Mouse (Mus musculus): Measurements from ENCODE around the gene Zfp52. TPM values are rescaled to one million over a fixed set of nuclear protein-coding genes. Genes with fewer than 3 reads are reported as not detected.
A peak's percentile ranks its signal among the peaks of the same experiment; 100 is the strongest.

Zfp52 gene
- polyA plus RNA-seq, 1 experiment from 2014 or later = 4.8 TPM

DNA sequence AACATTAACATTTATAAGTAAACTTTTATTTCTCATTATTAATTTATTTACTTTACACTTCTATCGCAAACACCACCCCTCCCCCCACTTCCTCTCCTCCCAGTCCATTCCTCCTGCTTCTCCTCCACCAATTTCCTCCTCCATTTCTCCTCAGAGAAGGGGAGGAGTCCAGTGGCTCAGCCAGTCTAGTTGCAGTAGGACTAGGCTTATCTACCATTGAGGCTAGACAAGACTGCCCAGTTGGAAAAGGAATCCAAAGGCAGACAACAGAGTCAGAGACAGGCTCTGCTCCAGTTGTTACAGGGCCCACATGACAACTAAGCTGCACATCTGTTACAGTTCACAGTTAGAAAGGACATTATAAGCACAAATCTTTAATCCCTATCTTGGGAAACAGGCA lies 32.4 kb downstream of the Zfp52 start:
- peak overlapping the region; percentile 72 for H3K4me2 ChIP-seq (replicated peaks)
- H3K27ac ChIP-seq = no peak overlapping the region
- no peaks in the 10 kb centered on the region for H3K9me3 ChIP-seq
- H3K4me1 ChIP-seq = no peaks in the 10 kb centered on the region
- H3K4me3 ChIP-seq = 0 out of 2 replicates have a peak overlapping the region, but pooled peaks have one; percentile 14
- H3K27me3 ChIP-seq = no peaks in the 10 kb centered on the region
- H3K9ac ChIP-seq = no peak overlapping the region
- WGBS = 38% methylated on average over 1 of the region's 1 CpGs
- no peak; the same call in 1 of the 2 replicates for ATAC-seq (ENCODE audit: insufficient number of reproducible peaks, insufficient read depth, low FRiP score, low TSS enrichment)
- 0 out of 2 replicates have a peak, but pooled peaks cover 3% of the 10 kb centered on the region for H3K36me3 ChIP-seq

- no peaks in the 10 kb centered on the region for H3K4me1 ChIP-seq
- ATAC-seq (ENCODE audit: insufficient number of reproducible peaks, insufficient read depth, low FRiP score, low TSS enrichment) = no peak
- no peaks in the 10 kb centered on the region for H3K27me3 ChIP-seq
- no peak overlapping the region for H3K4me3 ChIP-seq
- H3K9ac ChIP-seq = no peak overlapping the region
- H3K36me3 ChIP-seq = peaks cover 21% of the 10 kb centered on the region
- no peak overlapping the region for H3K27ac ChIP-seq
- no peak overlapping the region for H3K4me2 ChIP-seq (replicated peaks)
- H3K9me3 ChIP-seq = no peaks in the 10 kb centered on the region
- 83% methylated on average over 1 of the region's 1 CpGs for WGBS
These were observed 43.7 kb downstream of the Zfp52 start for GRCm38 (mm10) chr17:21579080-21579479.

GRCm38 (mm10) chr17:21579493-21580175 lies 44.3 kb downstream of the Zfp52 start:
- no peak overlapping the region for H3K4me2 ChIP-seq (replicated peaks)
- WGBS = 24% methylated on average over 5 of the region's 5 CpGs
- no peak overlapping the region for H3K4me3 ChIP-seq
- H3K36me3 ChIP-seq = peaks cover 22% of the 10 kb centered on the region
- peak; percentile 47; the same call in 1 of the 2 replicates for ATAC-seq (ENCODE audit: insufficient number of reproducible peaks, insufficient read depth, low FRiP score, low TSS enrichment)
- no peaks in the 10 kb centered on the region for H3K4me1 ChIP-seq
- no peaks in the 10 kb centered on the region for H3K9me3 ChIP-seq
- no peak overlapping the region for H3K27ac ChIP-seq
- H3K9ac ChIP-seq = no peak overlapping the region
- no peaks in the 10 kb centered on the region for H3K27me3 ChIP-seq

DNA sequence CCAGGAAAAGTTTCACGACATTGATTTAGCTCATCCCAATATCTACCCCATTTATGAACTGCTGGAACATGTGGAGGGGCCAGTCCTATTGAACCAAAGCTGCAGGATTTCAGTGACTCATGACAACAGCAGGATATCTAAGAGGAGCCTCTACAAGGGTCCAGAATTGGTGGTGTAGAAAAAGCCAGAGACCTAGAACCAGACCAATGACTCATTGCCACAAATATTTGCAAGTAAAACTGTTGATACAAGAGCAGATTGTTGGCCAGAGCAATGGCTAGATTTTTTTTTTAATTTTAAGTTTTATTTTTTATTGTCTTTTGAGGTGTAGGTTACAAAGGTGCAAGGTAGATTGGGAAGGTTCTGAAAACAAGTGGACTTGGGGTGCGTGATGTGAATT lies 50.2 kb downstream of the Zfp52 start:
- no peaks in the 10 kb centered on the region for H3K27me3 ChIP-seq
- no peak overlapping the region for H3K9ac ChIP-seq
- no peak overlapping the region for H3K27ac ChIP-seq
- H3K4me2 ChIP-seq (replicated peaks) = no peak overlapping the region
- no peaks in the 10 kb centered on the region for H3K9me3 ChIP-seq
- 91% methylated on average over 2 of the region's 2 CpGs for WGBS
- H3K36me3 ChIP-seq = peaks cover 41% of the 10 kb centered on the region
- no peak overlapping the region for H3K4me3 ChIP-seq
- no peaks in the 10 kb centered on the region for H3K4me1 ChIP-seq
- ATAC-seq (ENCODE audit: insufficient number of reproducible peaks, insufficient read depth, low FRiP score, low TSS enrichment) = no peak

Other genes with a start within 250 kb of the Zfp52 start
- gene Vmn1r237, start 223.7 kb upstream of the Zfp52 start, polyA plus RNA-seq (2016; fragmentation: Nextera tagmentation; extraction: Ambion mirVana) = not detected in 2 replicates
- gene Zfp677, start 151.8 kb upstream of the Zfp52 start, polyA plus RNA-seq (2016; fragmentation: Nextera tagmentation; extraction: Ambion mirVana) = 3.3 TPM in 2 replicates
- 2.8 and 3.3 TPM in 2 replicates for gene Zfp54, start 112.3 kb upstream of the Zfp52 start, polyA plus RNA-seq (2016; fragmentation: Nextera tagmentation; extraction: Ambion mirVana)
- 15.3 and 16.0 TPM in 2 replicates for gene Zfp51, start 85.2 kb upstream of the Zfp52 start, polyA plus RNA-seq (2016; fragmentation: Nextera tagmentation; extraction: Ambion mirVana)
- gene Zfp53, start 46.5 kb upstream of the Zfp52 start, polyA plus RNA-seq (2016; fragmentation: Nextera tagmentation; extraction: Ambion mirVana) = 10.0 and 11.5 TPM in 2 replicates
- gene Zfp948, start 31.5 kb downstream of the Zfp52 start, polyA plus RNA-seq (2016; fragmentation: Nextera tagmentation; extraction: Ambion mirVana) = 13.8 and 14.7 TPM in 2 replicates
- gene Zfp983, start 115.1 kb downstream of the Zfp52 start, polyA plus RNA-seq (2016; fragmentation: Nextera tagmentation; extraction: Ambion mirVana) = 5.5 and 6.7 TPM in 2 replicates
- gene Gm10226, start 156.3 kb downstream of the Zfp52 start, polyA plus RNA-seq (2016; fragmentation: Nextera tagmentation; extraction: Ambion mirVana) = 8.3 and 10.9 TPM in 2 replicates
- gene Zfp760, start 172.2 kb downstream of the Zfp52 start, polyA plus RNA-seq (2016; fragmentation: Nextera tagmentation; extraction: Ambion mirVana) = 17.7 and 20.6 TPM in 2 replicates
- 8.2 and 8.8 TPM in 2 replicates for gene Zfp229, start 195.3 kb downstream of the Zfp52 start, polyA plus RNA-seq (2016; fragmentation: Nextera tagmentation; extraction: Ambion mirVana)